Mouse (Mus musculus): Measurements from ENCODE around the gene Tmem140. TPM values are rescaled to one million over a fixed set of nuclear protein-coding genes. Genes with fewer than 3 reads are reported as not detected.
A peak's percentile ranks its signal among the peaks of the same experiment; 100 is the strongest.

Gene Tmem140
- polyA plus RNA-seq, 1 experiment from 2014 or later = 1.5 TPM

GRCm38 (mm10) chr6:34875268-34875761 is 12.4 kb downstream of the Tmem140 start:
- peaks cover 18% of the 10 kb centered on the region for H3K4me1 ChIP-seq (replicated peaks; ENCODE audit: control insufficient read depth, insufficient read depth, low read length)
- H3K4me2 ChIP-seq (ENCODE audit: low read length) = no peak overlapping the region
- WGBS = 94% methylated on average over 15 of the region's 15 CpGs
- no peaks in the 10 kb centered on the region for H3K9me3 ChIP-seq (ENCODE audit: control insufficient read depth, low read length)
- ATAC-seq = no peak
- no peaks in the 10 kb centered on the region for H3K27me3 ChIP-seq (replicated peaks; ENCODE audit: control insufficient read depth, insufficient read depth, low read length)
- H3K4me3 ChIP-seq (replicated peaks; ENCODE audit: low read length) = no peak overlapping the region
- no peaks in the 10 kb centered on the region for H3K36me3 ChIP-seq (ENCODE audit: control insufficient read depth, insufficient read depth)
- H3K9ac ChIP-seq (replicated peaks; ENCODE audit: low read depth, low read length) = no peak overlapping the region
- H3K27ac ChIP-seq (ENCODE audit: low read length) = no peak overlapping the region

- Histone ChIP-seq H3K9ac (replicated peaks; ENCODE audit: low read depth, low read length) (no peak overlapping the region), H3K4me2 (ENCODE audit: low read length) (no peak overlapping the region), H3K9me3 (ENCODE audit: control insufficient read depth, low read length) (no peaks in the 10 kb centered on the region), H3K27ac (ENCODE audit: low read length) (no peak overlapping the region), H3K27me3 (replicated peaks; ENCODE audit: control insufficient read depth, insufficient read depth, low read length) (no peaks in the 10 kb centered on the region), H3K4me3 (replicated peaks; ENCODE audit: low read length) (no peak overlapping the region), H3K4me1 (replicated peaks; ENCODE audit: control insufficient read depth, insufficient read depth, low read length) (peaks cover 18% of the 10 kb centered on the region), H3K36me3 (ENCODE audit: control insufficient read depth, insufficient read depth) (no peaks in the 10 kb centered on the region)
- ATAC-seq = no peak
- 60% methylated on average over 12 of the region's 12 CpGs for WGBS
These were observed 13.3 kb downstream of the Tmem140 start for GRCm38 (mm10) chr6:34875966-34876834.

- Histone ChIP-seq H3K27me3 (replicated peaks; ENCODE audit: control insufficient read depth, insufficient read depth, low read length) (no peaks in the 10 kb centered on the region), H3K36me3 (ENCODE audit: control insufficient read depth, insufficient read depth) (no peaks in the 10 kb centered on the region), H3K27ac (ENCODE audit: low read length) (no peak overlapping the region), H3K4me3 (replicated peaks; ENCODE audit: low read length) (peak overlapping the region; percentile 88; the same call in 1 of the 2 replicates), H3K9ac (replicated peaks; ENCODE audit: low read depth, low read length) (no peak overlapping the region; the same call in 1 of the 2 replicates), H3K4me1 (replicated peaks; ENCODE audit: control insufficient read depth, insufficient read depth, low read length) (peaks cover 18% of the 10 kb centered on the region), H3K4me2 (ENCODE audit: low read length) (peak overlapping the region; percentile 66), H3K9me3 (ENCODE audit: control insufficient read depth, low read length) (no peaks in the 10 kb centered on the region)
- no peak for ATAC-seq
- WGBS = 46% methylated on average over 2 of the region's 2 CpGs
These were observed 13.8 kb downstream of the Tmem140 start for GRCm38 (mm10) chr6:34876835-34877156.

GRCm38 (mm10) chr6:34877509-34878321 is 14.8 kb downstream of the Tmem140 start, which contains the start of gene Cyren:
TSS of gene Cyren (minus strand) at chr6:34878060.
- peak within 1 kb of the TSS; percentile 66 for H3K4me2 ChIP-seq (ENCODE audit: low read length)
- peaks cover 18% of the 10 kb centered on the region for H3K4me1 ChIP-seq (replicated peaks; ENCODE audit: control insufficient read depth, insufficient read depth, low read length)
- WGBS = under 1% methylated on average over 55 of the region's 56 CpGs
- ATAC-seq = peak; percentile 96
- no peaks in the 10 kb centered on the region for H3K27me3 ChIP-seq (replicated peaks; ENCODE audit: control insufficient read depth, insufficient read depth, low read length)
- no peaks in the 10 kb centered on the region for H3K36me3 ChIP-seq (ENCODE audit: control insufficient read depth, insufficient read depth)
- H3K9ac ChIP-seq (replicated peaks; ENCODE audit: low read depth, low read length) = peak within 1 kb of the TSS; percentile 95
- no peaks in the 10 kb centered on the region for H3K9me3 ChIP-seq (ENCODE audit: control insufficient read depth, low read length)
- peak within 1 kb of the TSS; percentile 89 for H3K27ac ChIP-seq (ENCODE audit: low read length)
- peak within 1 kb of the TSS; percentile 88 for H3K4me3 ChIP-seq (replicated peaks; ENCODE audit: low read length)

- Histone ChIP-seq H3K4me2 (ENCODE audit: low read length) (no peak overlapping the region), H3K27ac (ENCODE audit: low read length) (no peak overlapping the region), H3K9ac (replicated peaks; ENCODE audit: low read depth, low read length) (no peak overlapping the region), H3K4me1 (replicated peaks; ENCODE audit: control insufficient read depth, insufficient read depth, low read length) (peaks cover 18% of the 10 kb centered on the region), H3K27me3 (replicated peaks; ENCODE audit: control insufficient read depth, insufficient read depth, low read length) (no peaks in the 10 kb centered on the region), H3K9me3 (ENCODE audit: control insufficient read depth, low read length) (no peaks in the 10 kb centered on the region), H3K36me3 (ENCODE audit: control insufficient read depth, insufficient read depth) (no peaks in the 10 kb centered on the region), H3K4me3 (replicated peaks; ENCODE audit: low read length) (no peak overlapping the region)
- WGBS = 90% methylated on average over 16 of the region's 16 CpGs
- ATAC-seq = no peak
These were observed 16.3 kb downstream of the Tmem140 start for GRCm38 (mm10) chr6:34879101-34879740.

GRCm38 (mm10) chr6:34879911-34880475 is 17.0 kb downstream of the Tmem140 start:
- H3K27me3 ChIP-seq (replicated peaks; ENCODE audit: control insufficient read depth, insufficient read depth, low read length) = no peaks in the 10 kb centered on the region
- 56% methylated on average over 6 of the region's 6 CpGs for WGBS
- ATAC-seq = no peak
- H3K9me3 ChIP-seq (ENCODE audit: control insufficient read depth, low read length) = no peaks in the 10 kb centered on the region
- H3K4me3 ChIP-seq (replicated peaks; ENCODE audit: low read length) = no peak overlapping the region
- no peak overlapping the region for H3K27ac ChIP-seq (ENCODE audit: low read length)
- no peaks in the 10 kb centered on the region for H3K36me3 ChIP-seq (ENCODE audit: control insufficient read depth, insufficient read depth)
- peaks cover 18% of the 10 kb centered on the region for H3K4me1 ChIP-seq (replicated peaks; ENCODE audit: control insufficient read depth, insufficient read depth, low read length)
- H3K4me2 ChIP-seq (ENCODE audit: low read length) = no peak overlapping the region
- no peak overlapping the region for H3K9ac ChIP-seq (replicated peaks; ENCODE audit: low read depth, low read length)

GRCm38 (mm10) chr6:34884724-34885123 is 21.8 kb downstream of the Tmem140 start:
- Histone ChIP-seq H3K27me3 (replicated peaks; ENCODE audit: control insufficient read depth, insufficient read depth, low read length) (no peaks in the 10 kb centered on the region), H3K4me3 (replicated peaks; ENCODE audit: low read length) (no peak overlapping the region), H3K9me3 (ENCODE audit: control insufficient read depth, low read length) (no peaks in the 10 kb centered on the region), H3K9ac (replicated peaks; ENCODE audit: low read depth, low read length) (no peak overlapping the region), H3K4me2 (ENCODE audit: low read length) (no peak overlapping the region), H3K4me1 (replicated peaks; ENCODE audit: control insufficient read depth, insufficient read depth, low read length) (peaks cover 9% of the 10 kb centered on the region), H3K27ac (ENCODE audit: low read length) (no peak overlapping the region), H3K36me3 (ENCODE audit: control insufficient read depth, insufficient read depth) (no peaks in the 10 kb centered on the region; the same call in 1 of the 2 replicates)
- WGBS = 88% methylated on average over 7 of the region's 7 CpGs
- ATAC-seq = no peak

- no peaks in the 10 kb centered on the region; the same call in 1 of the 2 replicates for H3K36me3 ChIP-seq (ENCODE audit: control insufficient read depth, insufficient read depth)
- H3K4me2 ChIP-seq (ENCODE audit: low read length) = no peak overlapping the region
- no peak overlapping the region for H3K27ac ChIP-seq (ENCODE audit: low read length)
- WGBS = 16% methylated on average over 6 of the region's 6 CpGs
- no peaks in the 10 kb centered on the region for H3K27me3 ChIP-seq (replicated peaks; ENCODE audit: control insufficient read depth, insufficient read depth, low read length)
- no peaks in the 10 kb centered on the region for H3K9me3 ChIP-seq (ENCODE audit: control insufficient read depth, low read length)
- no peak overlapping the region for H3K4me3 ChIP-seq (replicated peaks; ENCODE audit: low read length)
- H3K9ac ChIP-seq (replicated peaks; ENCODE audit: low read depth, low read length) = 0 out of 2 replicates have a peak overlapping the region, but pooled peaks have one; percentile 10
- ATAC-seq = peak; percentile 55
- H3K4me1 ChIP-seq (replicated peaks; ENCODE audit: control insufficient read depth, insufficient read depth, low read length) = peaks cover 9% of the 10 kb centered on the region
These were observed 24.3 kb downstream of the Tmem140 start for GRCm38 (mm10) chr6:34887131-34887850.
